Mouse (Mus musculus) cerebellum, adult 9-11 months (tissue): ENCODE measurements around the gene Pdpn.

Source experiments
- DNase-seq: peaks from one replicate; pipeline ENCODE4 v3.0.0; 2022

The Pdpn gene

DNA sequence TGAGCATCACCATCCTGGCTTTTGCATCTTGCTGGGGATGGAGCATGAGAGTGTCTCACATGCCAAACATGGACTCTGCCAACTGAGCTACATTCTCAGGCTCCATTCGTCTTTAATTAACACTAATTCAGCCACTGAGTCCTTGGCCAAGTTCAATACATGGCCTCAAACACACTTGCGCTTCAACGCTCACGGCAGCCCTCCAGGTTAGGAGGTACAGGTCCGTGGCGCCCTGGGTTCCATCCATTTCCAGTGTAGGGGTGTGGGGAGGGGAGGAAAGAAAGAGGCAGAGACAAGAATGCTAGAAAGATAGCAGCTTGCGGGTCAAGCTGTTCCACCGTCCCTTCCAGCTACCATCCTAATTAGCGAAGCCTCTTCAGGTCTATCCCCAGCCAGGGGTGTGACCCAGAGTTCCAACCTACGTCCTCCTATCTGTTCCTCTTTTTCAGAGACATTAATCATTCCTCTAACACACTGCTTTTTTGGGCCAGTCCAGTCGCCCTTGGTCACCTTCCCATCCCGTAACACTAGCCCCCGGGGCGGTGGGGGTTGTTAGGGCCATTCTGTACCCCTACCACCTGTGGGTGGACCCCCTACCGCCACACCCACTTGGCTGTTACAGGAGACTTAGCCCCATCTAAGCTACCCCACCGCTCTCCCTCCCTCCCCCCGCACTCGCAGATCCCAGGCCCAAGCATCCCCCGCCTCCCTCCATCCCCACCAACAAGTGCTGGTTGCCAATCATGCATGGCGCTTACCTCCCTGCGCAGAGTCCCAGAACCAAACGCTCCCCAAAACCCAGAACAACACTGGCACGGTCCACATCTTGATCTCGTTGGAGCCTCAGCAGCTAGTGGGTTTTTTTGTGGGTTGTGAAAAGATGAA lies 691 bp downstream of the Pdpn start:
- no peak for DNase-seq

DNA sequence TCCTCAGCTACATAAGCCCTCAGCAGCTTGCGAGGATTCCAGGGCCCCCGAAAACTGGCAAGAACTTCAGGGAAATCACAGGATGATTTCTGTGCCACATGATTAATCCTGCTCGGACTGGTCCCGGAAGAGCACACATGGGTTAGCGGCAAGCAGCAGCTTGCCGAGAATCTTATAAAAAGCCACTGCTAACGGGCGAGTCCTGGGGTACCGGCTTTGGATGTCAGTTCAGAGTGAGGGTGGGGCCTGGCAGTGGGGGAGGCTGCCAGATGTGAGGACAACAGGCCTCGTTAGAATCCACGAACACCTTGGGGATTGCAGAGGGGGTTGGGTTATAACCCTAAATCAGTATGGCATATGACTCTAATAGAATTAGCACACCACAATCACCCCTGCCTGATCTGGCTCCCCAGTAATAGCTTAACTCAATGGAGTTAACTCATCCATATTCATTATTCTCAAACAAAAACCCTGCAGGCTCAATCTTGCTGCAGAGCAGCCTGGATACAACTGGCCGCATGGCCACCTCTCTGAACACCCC lies 2.3 kb downstream of the Pdpn start:
- DNase-seq: no peak

DNA sequence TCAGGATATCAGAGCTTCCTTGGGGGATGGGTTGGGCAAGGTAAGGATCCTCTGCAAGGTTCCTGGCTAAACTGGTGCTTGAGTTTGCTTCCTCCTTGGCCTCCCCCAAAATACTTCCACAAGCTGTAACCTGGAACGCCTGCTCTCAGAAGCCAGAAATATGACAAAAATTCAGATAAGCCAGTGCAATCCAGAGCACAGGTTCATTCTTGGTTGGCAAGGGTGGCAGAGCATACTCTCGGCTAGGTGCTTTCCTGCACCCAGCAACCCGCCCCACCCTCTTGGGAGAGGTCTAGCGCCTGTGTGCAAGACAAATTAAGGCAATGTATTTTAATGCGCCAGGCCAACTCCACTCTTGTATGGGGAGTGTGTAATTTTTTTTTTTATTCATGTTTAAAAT lies 3.2 kb downstream of the Pdpn start:
- no peak for DNase-seq

DNA sequence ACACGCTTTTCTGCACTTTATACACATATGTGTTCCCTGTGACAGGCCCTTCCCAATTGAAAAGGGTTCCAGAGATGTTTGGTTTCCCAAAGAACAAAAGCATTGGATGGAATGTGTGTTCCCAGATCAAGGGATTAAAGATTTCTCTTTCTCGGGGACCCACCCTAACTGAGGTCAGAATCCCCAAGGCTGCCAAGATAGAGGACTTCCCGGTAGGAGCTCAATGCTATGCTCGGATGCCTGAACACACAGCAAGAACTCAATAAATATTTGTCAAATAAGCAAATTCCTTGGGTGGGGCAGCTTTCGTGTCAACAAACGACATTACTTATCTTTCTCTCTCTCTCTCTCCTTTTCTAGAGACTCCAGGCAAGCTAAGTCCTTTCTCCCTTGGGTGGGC lies 5.0 kb downstream of the Pdpn start:
- DNase-seq: no peak

GRCm38 (mm10) chr4:143288880-143289279 lies 10.5 kb downstream of the Pdpn start:
- no peak for DNase-seq

DNA sequence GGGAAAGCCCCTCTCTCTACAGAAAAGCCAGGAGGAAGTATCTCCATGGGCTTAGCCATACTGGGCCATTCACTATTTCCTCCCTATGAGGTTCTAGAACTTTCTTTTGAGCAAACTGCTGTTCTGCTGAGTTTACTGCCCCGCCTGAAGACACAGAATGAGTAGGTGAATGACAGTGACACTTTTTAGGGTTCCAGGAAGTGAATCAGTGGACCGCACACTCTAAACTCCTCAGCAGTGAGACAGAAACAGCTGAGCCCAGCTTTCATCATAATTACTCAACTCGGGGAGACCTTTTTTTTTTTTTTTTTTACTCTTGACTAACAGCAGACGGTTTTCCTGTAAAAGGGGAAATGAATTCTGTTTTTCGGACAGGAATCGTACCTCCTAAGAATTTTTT lies 10.9 kb downstream of the Pdpn start:
- no peak for DNase-seq

DNA sequence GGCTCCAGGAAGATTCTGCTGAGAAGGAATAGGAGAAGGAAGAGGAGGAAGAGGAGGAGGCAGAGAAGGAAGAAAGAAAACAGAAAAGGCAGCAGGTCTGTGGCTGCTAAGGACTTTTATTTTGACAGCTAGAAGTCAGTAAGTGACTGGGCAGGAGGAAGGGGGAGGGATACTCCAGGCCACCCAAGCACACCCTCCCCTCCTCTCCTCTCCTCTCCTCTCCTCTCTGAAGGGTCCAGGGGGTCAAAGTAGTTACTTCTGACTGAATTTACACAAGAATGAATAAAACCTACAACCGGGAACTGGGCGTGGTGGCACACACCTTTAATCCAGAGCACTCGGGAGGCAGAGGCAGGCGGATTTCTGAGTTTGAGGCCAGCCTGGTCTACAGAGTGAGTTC lies 12.3 kb downstream of the Pdpn start:
- DNase-seq: no peak

GRCm38 (mm10) chr4:143280166-143280565 lies 19.2 kb downstream of the Pdpn start:
- DNase-seq: no peak

DNA sequence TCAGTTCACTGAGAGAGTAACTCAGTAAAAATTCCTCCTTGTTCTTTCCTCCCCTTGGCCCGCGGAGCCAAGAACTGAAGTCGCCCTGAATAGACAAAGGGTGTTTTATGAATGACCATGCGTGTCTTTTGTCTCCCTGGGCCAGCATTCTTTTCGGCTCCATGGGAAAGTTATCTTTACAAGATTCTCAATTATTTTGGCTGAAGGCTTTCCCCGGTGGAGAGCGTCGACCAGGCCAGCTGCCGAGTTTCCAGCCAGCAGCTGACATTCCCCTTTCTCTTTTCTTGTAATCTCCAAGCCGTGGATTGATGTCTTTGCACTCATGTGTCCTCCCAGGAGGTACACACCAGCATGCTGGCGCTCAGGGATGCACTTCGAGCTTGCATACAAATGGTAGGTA lies 19.7 kb downstream of the Pdpn start:
- no peak for DNase-seq

DNA sequence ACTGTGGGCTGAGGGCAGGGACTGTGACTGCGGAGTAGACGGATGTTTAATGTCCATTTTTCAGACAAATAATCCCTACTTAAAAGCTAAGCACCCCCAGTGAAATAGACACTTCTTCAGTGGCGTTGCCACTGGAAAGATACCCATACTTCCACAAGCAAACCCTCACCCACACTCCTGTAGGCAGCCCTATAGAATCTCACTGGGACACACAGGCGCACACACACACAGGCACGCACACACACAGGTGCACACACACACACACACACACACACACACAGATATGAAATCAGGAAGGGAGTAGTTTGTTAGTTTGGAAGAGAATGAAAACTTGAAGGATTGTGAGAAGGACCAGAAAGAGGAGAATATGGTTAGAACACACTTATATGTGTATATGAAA lies 20.3 kb downstream of the Pdpn start:
- no peak for DNase-seq

GRCm38 (mm10) chr4:143278429-143278871 lies 20.9 kb downstream of the Pdpn start:
- DNase-seq: no peak

GRCm38 (mm10) chr4:143277319-143277718 lies 22.0 kb downstream of the Pdpn start:
- DNase-seq: no peak

GRCm38 (mm10) chr4:143271571-143271970 lies 27.8 kb downstream of the Pdpn start:
- DNase-seq: no peak

- DNase-seq: no peak
These were observed 28.5 kb downstream of the Pdpn start for GRCm38 (mm10) chr4:143270903-143271302.

GRCm38 (mm10) chr4:143262696-143263095 lies 36.7 kb downstream of the Pdpn start:
- DNase-seq: no peak

DNA sequence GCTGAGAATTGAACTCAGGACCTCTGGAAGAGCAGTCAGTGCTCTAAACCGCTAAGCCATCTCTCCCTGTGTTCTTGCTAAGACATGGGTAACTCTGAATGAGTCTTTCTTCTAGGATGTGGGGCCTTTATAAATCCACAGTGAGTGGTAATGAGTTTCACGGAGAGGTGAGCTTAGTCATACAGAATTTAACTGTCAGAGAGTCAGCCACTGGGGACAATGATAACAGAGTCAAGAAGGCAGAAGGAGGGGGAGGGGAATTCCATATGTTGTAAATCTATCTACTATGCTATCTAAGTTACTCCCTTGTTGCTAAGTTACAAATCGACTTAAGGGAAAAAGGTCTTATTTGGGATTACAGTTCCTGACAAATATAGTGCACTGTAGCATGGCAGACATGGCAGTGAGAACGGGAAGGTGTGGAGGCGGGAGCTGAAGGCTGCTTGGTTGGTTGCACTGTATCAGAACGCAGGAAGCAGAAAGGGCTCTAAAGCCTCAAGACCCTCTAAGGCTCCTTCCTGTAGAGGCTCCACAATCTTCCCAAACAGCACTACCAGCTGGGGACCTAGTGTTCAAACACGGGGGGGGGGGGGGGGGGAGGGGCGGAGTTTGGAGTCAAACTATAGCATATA lies 39.5 kb downstream of the Pdpn start:
- no peak for DNase-seq

DNA sequence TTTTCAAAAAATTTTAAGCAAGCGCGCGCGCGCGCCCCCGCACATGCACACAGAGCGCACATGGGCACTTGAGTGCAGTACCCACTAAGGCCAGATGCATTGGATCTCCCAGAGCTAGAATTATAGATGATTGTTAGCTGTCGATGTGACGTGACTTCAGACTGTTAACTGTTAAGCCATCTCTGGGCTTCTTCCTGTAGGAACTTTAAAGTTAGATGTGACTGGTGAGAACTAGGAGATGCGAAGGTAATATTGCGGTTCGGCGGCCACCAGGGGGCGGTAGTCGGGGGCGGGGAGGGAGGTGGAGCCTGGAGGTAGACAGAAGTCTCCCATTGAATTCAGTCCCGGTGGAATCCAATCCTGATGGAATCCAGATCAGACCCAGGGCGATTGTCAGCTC lies 40.8 kb downstream of the Pdpn start:
- DNase-seq: no peak

DNA sequence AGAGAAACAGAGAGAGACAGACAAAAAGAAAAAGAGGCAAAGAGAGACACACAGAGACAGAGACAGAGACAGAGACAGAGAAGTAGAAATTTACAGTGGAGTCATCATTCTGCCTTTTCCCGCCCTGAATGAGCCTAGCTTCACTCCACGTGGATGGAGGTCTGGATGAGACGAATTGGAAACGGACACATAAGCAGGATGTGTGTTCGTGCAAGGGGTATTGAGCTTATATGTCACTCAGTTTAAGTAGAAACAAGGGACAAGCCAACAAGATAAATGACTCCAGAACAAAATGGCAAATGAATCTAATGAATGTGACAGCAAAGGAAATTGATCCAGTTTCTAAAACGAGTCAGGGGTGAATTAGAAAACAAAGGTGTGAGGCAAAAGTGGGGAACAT lies 41.4 kb downstream of the Pdpn start:
- no peak for DNase-seq

DNA sequence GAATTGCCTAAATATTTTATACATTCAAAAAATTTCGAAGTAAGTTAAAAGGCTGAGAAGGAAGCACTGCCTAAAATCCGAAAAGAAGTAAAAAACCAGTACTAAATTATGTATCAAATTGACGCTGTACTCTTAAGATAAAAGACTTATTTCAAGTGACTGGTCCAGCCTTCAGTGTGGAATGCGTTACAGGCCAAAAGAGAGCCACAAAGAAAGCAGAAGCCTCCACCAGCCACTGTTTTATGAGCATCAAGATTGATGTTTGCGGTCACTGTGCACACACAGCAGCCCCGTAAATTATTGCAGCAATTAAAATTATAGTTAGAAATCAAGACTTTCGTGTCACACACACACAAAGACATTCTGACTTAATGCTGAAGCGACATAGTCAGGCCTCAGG lies 43.8 kb downstream of the Pdpn start:
- DNase-seq: no peak

DNA sequence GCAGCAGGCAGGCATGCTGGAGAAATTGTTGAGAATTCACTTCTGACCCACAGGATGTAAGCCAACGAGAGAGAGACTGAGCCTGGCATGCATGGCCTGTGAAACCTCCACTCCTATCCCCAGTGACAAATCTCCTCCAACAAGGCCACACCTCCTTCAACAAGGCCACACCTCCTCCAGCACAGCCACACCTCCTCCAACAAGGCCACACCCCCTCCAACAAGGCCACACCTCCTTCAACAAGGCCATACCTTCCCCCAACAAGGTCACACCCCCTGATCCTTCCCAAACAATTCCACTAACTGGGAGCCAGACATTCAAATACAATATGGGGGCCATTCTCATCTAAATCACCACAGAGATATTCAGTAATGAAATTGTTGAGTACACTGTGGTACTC lies 46.0 kb downstream of the Pdpn start:
- no peak for DNase-seq

DNA sequence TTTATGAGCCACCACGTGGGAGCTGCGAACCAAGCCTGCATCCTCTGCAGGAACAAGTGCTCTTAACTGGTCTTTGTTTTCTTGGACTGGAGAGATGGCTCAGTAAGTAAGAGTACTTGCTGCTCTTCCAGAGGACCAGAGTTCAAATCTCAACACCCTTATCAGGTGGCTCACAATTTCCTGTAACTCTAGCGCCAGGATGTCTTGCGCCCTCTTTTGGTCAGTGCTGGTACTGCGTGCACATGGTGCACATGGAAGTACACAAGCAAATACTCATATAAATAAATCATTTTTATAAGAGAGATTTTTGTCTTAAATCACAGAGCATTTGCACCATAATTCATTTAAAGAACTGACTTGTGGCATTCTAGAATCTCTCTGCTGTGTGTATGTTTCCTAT lies 51.3 kb downstream of the Pdpn start:
- DNase-seq: no peak

DNA sequence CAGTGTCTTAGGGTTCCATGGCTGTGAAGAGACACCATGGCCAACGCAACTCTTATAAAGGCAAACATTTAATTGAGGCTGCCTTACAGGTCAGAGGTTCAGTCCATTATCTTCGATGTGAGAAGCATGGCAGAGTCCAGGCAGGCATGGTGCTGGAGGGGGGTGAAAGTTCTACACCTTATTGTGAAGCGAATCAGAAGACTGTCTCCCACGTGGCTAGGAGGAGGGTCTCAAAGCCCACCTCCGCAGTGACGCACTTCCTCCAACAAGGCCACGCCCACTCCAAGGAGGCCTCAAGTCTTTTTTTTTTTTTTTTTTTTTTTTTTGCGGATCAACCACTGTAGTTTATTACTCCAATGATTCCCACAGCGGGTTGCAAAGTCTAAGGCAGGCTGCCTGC lies 58.1 kb downstream of the Pdpn start:
- DNase-seq: no peak

GRCm38 (mm10) chr4:143239615-143240201 lies 59.7 kb downstream of the Pdpn start:
- DNase-seq: no peak

- no peak for DNase-seq
These were observed 60.2 kb downstream of the Pdpn start for GRCm38 (mm10) chr4:143239117-143239516.
